Mouse (Mus musculus) midbrain, embryonic 15.5 days (tissue): ENCODE results near the gene Anapc1. TPM values are rescaled to one million over a fixed set of nuclear protein-coding genes. Genes with fewer than 3 reads are reported as not detected.

Source experiments
- ATAC-seq: fragments of 200-750 bp; cut with Nextera tagmentation; replicated peaks from 2 replicates; pipeline ENCODE4 v1.8.0; 2017; ENCODE audit warnings: moderate TSS enrichment
- H3K27ac ChIP-seq: fragments of 300-500 bp; sonication (generic); 2 replicates; pipeline ENCODE4 v1.5.1; 2015; ENCODE audit warnings: mild to moderate bottlenecking, inconsistent platforms
- H3K27me3 ChIP-seq: fragments of 300-500 bp; sonication (generic); replicated peaks from 2 replicates; pipeline ENCODE4 v1.6.1; 2015; ENCODE audit warnings: inconsistent platforms
- H3K36me3 ChIP-seq: fragments of 300-500 bp; sonication (generic); replicated peaks from 2 replicates; pipeline ENCODE4 v1.6.1; 2015; ENCODE audit warnings: inconsistent platforms
- H3K4me1 ChIP-seq: fragments of 300-500 bp; sonication (generic); 2 replicates; pipeline ENCODE4 v1.6.1; 2015; ENCODE audit warnings: inconsistent platforms
- H3K4me2 ChIP-seq: fragments of 300-500 bp; sonication (generic); 2 replicates; pipeline ENCODE4 v1.6.1; 2015; ENCODE audit warnings: inconsistent platforms, mild to moderate bottlenecking, moderate library complexity
- H3K4me3 ChIP-seq: fragments of 300-500 bp; sonication (generic); 2 replicates; pipeline ENCODE4 v1.5.1; 2015; ENCODE audit warnings: mild to moderate bottlenecking, inconsistent platforms
- H3K9ac ChIP-seq: fragments of 300-500 bp; sonication (generic); 2 replicates; pipeline ENCODE4 v1.6.1; 2015; ENCODE audit warnings: mild to moderate bottlenecking, inconsistent platforms
- H3K9me3 ChIP-seq: fragments of 300-500 bp; sonication (generic); 2 replicates; pipeline ENCODE4 v1.6.1; 2016; ENCODE audit warnings: inconsistent platforms
- WGBS: fragments of 180-500 bp; shearing (Covaris S2); methylation state at CpG from one replicate; pipeline ENCODE4 v1.1.7; 2015; ENCODE audit warnings: mixed read lengths; 5-methylcytosine and 5-hydroxymethylcytosine counted together
- polyA plus RNA-seq: library from polyadenylated mRNA; unstranded; fragments of >200 nt; fragmentation: Nextera tagmentation; extraction: Ambion mirVana; gene quantifications from 2 replicates; pipeline ENCODE4 v1.2.1, GENCODE M21; 2015

Anapc1 gene
- polyA plus RNA-seq, 1 experiment from 2014 or later: 52.8 TPM

DNA sequence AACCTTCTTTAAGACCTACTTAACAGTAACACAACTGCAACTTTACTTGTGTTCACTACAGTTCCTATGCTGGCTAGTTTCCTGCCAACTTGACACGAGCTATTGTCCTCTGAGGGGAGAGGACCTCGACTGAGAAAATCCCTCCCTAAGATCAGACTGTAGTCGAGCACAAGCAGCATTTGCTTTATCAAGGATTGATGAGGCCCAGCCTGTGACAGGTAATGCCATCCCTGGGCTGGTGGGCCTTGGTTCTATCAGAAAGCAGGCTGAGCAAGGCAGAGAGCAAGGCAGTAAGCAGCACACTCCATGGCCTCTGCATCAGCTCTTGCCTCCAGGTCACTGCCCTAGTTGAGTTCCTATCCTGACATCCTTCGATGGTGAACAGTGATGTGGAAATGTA, 6.0 kb upstream of the Anapc1 start:
- ATAC-seq: no peak
- whole genome bisulfite sequencing: 63% methylated on average over 4 of the region's 4 CpGs
- Histone ChIP-seq H3K36me3 (no peaks in the 10 kb centered on the region), H3K27me3 (0 out of 2 replicates have a peak, but pooled peaks cover 3% of the 10 kb centered on the region), H3K4me1 (peaks cover 6% of the 10 kb centered on the region; the same call in 1 of the 2 replicates), H3K4me2 (no peak overlapping the region), H3K4me3 (no peak overlapping the region), H3K27ac (no peak overlapping the region), H3K9me3 (no peaks in the 10 kb centered on the region), H3K9ac (no peak overlapping the region)

DNA sequence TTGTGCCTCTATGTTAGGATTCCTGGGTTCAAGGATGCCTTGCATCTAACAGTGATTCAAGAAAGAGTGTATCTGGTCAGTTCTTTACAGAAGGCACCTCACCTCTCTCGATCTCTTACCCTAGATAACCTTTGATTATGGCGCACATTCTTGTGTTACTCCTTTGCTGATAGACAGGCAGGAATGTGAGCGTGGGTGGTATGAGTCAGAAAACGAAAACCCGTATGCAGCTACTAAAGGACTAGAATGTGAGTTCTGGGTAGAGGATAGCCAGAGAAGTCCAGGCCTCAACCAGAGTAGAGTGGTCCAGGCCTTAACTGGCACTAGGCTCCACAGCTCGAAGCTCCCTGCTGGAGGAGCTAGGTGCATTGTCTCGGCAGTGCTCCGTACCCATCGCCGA, 5.6 kb upstream of the Anapc1 start:
- H3K36me3 ChIP-seq: no peaks in the 10 kb centered on the region
- H3K4me1 ChIP-seq: peaks cover 7% of the 10 kb centered on the region
- no peaks in the 10 kb centered on the region for H3K9me3 ChIP-seq
- 89% methylated on average over 10 of the region's 10 CpGs for WGBS
- 0 out of 2 replicates have a peak, but pooled peaks cover 3% of the 10 kb centered on the region for H3K27me3 ChIP-seq
- no peak overlapping the region for H3K27ac ChIP-seq
- H3K4me3 ChIP-seq: no peak overlapping the region
- no peak overlapping the region for H3K9ac ChIP-seq
- no peak for ATAC-seq
- no peak overlapping the region for H3K4me2 ChIP-seq

DNA sequence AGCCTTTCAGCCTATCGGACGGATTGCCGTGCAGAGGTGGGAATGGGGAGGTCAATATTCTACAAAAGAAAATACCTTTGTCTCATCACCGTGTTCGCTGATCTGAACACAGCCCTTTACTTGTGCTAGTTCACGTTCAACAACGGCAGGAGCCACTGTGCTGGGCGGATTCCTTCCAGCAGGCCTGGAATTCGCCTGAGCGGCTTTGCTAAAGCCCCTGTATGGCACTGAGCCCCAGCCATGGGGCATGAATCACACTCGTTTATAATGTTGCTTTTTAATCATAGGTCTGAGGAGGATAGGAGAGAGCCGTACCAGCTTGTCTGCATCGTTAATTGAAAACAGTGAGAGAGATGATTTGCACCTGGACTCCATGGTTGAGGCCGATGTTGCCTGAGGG, 5.1 kb upstream of the Anapc1 start:
- Histone ChIP-seq H3K27me3 (0 out of 2 replicates have a peak, but pooled peaks cover 3% of the 10 kb centered on the region), H3K4me1 (peaks cover 6% of the 10 kb centered on the region), H3K27ac (no peak overlapping the region), H3K9ac (no peak overlapping the region), H3K36me3 (no peaks in the 10 kb centered on the region), H3K4me3 (no peak overlapping the region), H3K9me3 (no peaks in the 10 kb centered on the region), H3K4me2 (no peak overlapping the region)
- 79% methylated on average over 14 of the region's 14 CpGs for WGBS
- ATAC-seq: no peak

DNA sequence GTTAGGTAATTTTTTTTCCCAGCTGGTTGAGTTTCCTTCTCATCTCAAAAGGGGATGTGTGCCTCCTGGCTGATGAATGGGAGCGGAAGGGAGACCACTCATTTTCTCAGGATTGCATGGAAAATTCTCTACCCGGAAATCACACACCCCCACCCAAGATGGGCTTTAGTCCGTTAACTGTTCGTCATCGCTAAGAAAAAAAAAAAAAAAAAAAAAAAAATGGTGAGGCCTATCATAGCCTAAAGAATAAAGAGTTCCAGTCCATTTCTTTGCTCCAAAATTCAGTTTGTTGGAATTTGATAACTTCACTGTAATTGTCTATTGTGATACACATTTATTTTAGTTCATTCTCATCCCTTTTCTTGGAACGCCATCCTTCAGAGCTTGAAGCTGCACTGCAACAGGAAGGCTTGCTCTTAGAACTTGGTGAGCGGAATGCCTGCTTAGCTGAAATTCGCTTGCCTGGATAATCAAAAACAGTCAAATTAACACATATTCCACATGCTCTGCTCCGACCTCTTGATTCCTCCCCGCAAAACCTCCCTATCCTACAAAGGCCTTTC, 448 bp upstream of the Anapc1 start:
- H3K27me3 ChIP-seq: no peaks in the 10 kb centered on the region
- H3K36me3 ChIP-seq: peaks cover 6% of the 10 kb centered on the region; the same call in 1 of the 2 replicates
- H3K4me1 ChIP-seq: peaks cover 20% of the 10 kb centered on the region
- peak overlapping the region; percentile 56 for H3K4me2 ChIP-seq
- WGBS: 45% methylated on average over 10 of the region's 10 CpGs
- peak overlapping the region; percentile 92 for H3K9ac ChIP-seq
- peak overlapping the region; percentile 95 for H3K4me3 ChIP-seq
- H3K9me3 ChIP-seq: no peaks in the 10 kb centered on the region
- ATAC-seq: peak; percentile 92
- peak overlapping the region; percentile 92 for H3K27ac ChIP-seq

DNA sequence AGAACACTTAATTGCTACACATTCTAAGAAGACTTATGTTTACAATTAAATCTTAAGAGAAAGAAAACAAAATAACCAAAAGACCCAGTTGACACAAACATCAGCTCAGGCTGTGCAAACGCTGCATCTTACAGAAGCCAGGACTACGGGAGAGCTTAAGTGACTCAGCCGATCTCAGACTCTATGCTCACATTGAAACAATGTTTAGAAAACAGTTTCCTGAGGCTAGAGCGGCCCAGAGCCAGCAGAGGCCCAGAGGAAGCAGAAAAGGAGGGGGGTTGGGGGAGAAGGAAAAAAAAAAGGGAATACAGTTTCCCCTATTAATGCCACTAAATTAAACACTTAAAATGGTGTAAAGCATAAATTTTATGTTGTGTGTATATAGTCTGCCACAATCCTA, 6.5 kb downstream of the Anapc1 start:
- H3K27me3 ChIP-seq: no peaks in the 10 kb centered on the region
- peaks cover 37% of the 10 kb centered on the region; the same call in 1 of the 2 replicates for H3K36me3 ChIP-seq
- H3K9ac ChIP-seq: no peak overlapping the region
- no peaks in the 10 kb centered on the region for H3K9me3 ChIP-seq
- H3K4me1 ChIP-seq: peaks cover 5% of the 10 kb centered on the region
- H3K27ac ChIP-seq: no peak overlapping the region
- H3K4me2 ChIP-seq: no peak overlapping the region
- WGBS: 88% methylated on average over 4 of the region's 4 CpGs
- H3K4me3 ChIP-seq: no peak overlapping the region
- no peak for ATAC-seq

DNA sequence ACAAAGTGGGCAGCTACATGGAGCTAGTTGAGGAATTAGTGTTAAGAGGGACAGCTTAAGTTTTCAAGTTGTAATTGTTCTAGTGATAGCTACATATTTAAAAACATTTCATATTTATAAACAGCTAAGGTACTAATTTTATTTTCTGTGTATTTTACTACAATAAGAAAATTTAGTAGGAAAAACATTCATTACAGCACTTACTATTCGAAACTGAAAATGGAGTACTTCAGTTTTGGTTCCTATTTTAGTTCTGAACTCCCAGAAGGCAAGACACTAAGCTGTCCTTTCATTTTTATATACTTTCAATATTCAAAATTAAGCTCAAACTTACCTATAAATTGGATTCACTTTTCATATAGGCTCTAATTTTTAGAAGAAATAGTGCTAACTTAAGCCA, 66.6 kb downstream of the Anapc1 start:
- Histone ChIP-seq H3K27me3 (no peaks in the 10 kb centered on the region), H3K36me3 (peaks cover 80% of the 10 kb centered on the region)

DNA sequence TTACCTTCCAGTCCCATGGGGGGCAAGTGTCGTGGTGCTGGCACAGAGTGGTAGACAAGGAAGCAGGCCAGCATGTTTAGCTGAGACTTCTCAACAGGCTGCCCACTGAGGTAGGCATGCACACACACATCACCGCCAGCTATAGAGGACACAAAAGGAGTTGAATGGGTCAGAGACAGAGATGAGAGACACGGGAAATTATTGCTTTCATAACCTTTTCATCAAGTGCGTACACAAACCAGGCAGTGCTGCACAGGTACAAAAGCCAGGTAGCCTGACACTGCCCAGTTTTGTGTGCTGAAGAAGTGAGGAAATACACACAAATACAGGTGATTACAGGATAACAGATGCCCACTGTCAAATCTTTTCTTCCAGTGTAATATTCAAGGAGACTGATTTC, 71.8 kb downstream of the Anapc1 start:
- Histone ChIP-seq H3K36me3 (peaks cover 82% of the 10 kb centered on the region), H3K4me1 (no peaks in the 10 kb centered on the region), H3K4me2 (no peak overlapping the region), H3K27me3 (no peaks in the 10 kb centered on the region), H3K9ac (no peak overlapping the region), H3K27ac (no peak overlapping the region), H3K9me3 (no peaks in the 10 kb centered on the region), H3K4me3 (no peak overlapping the region)
- 89% methylated on average over 4 of the region's 4 CpGs for WGBS
- no peak for ATAC-seq

More for the DNA sequence above, 66.6 kb downstream of the Anapc1 start:
- ATAC-seq: no peak
- Histone ChIP-seq H3K4me3 (no peak overlapping the region), H3K9me3 (no peaks in the 10 kb centered on the region), H3K4me2 (no peak overlapping the region), H3K27ac (no peak overlapping the region), H3K4me1 (no peaks in the 10 kb centered on the region), H3K9ac (no peak overlapping the region)
- 93% methylated on average over 1 of the region's 1 CpGs for WGBS

DNA sequence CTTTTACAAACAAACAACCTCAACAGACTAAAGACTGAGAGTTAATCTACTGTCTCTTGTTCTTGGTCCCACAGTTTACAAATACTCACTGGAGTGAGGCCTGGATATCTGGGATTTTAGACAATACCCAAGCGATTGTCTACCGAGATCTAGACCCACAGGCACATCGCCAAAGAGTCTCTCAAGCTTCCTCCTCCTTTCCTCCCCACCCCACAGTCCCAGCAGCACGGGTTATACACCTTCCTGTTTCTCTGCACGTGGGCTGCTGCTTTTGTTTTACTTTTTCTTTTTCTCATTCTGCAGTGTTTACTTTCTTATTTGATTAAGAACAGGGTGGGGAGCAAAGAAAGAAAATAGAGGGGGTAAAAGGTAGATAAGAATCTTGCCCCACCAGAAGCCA, 73.8 kb downstream of the Anapc1 start:
- peaks cover 71% of the 10 kb centered on the region for H3K36me3 ChIP-seq

DNA sequence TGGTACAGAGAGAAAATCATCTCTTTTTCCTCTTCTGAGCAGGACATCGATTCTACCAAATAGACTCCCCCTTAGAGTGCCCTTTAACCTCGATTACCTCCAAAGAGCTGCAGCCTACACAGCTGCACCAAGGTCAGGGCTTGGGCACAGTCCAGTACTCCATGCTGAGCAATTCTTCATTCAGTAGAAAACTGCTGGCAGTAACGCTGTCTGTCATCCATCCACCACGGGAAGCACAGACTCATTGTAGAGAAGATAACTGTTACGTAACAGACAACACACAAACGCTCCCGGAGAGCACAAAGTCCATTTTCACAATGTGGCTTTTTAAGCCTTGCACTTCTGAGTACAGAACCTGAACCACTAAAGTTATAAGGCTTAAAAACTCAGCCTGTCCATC, 74.9 kb downstream of the Anapc1 start:
- WGBS: 91% methylated on average over 7 of the region's 7 CpGs
- Histone ChIP-seq H3K27ac (no peak overlapping the region), H3K4me2 (no peak overlapping the region), H3K36me3 (peaks cover 61% of the 10 kb centered on the region), H3K9ac (no peak overlapping the region), H3K4me3 (no peak overlapping the region), H3K27me3 (no peaks in the 10 kb centered on the region), H3K9me3 (no peaks in the 10 kb centered on the region), H3K4me1 (no peaks in the 10 kb centered on the region)
- no peak for ATAC-seq

More for the DNA sequence above, 73.8 kb downstream of the Anapc1 start:
- H3K27ac ChIP-seq: no peak overlapping the region
- ATAC-seq: no peak
- H3K4me3 ChIP-seq: no peak overlapping the region
- H3K4me1 ChIP-seq: no peaks in the 10 kb centered on the region
- WGBS: 85% methylated on average over 5 of the region's 5 CpGs
- H3K9ac ChIP-seq: no peak overlapping the region
- H3K27me3 ChIP-seq: no peaks in the 10 kb centered on the region
- no peaks in the 10 kb centered on the region for H3K9me3 ChIP-seq
- no peak overlapping the region for H3K4me2 ChIP-seq

DNA sequence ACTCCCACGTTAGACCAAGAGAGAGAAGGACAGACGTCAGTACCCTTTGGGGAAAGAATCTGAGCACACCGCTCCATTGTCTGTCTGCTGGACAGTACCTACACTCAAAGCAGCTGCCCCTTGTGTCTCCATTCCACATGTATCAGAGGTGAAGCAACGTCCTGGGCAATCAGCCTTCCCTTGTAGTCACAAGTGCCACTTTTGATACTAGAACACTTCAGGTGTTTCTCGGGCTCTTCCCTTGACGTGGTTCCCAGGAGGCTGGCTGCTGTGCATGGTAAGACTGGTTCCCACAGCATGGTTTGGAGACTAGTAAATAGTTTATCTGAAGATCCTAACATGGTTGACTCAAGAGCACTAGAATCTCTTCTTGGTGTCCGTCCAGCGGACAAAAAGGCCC, 76.0 kb downstream of the Anapc1 start:
- H3K27me3 ChIP-seq: no peaks in the 10 kb centered on the region
- H3K4me1 ChIP-seq: no peaks in the 10 kb centered on the region
- ATAC-seq: no peak
- peaks cover 53% of the 10 kb centered on the region for H3K36me3 ChIP-seq
- no peak overlapping the region for H3K4me3 ChIP-seq
- H3K27ac ChIP-seq: no peak overlapping the region
- no peak overlapping the region for H3K4me2 ChIP-seq
- H3K9ac ChIP-seq: no peak overlapping the region
- no peaks in the 10 kb centered on the region for H3K9me3 ChIP-seq
- WGBS: 97% methylated on average over 8 of the region's 8 CpGs

DNA sequence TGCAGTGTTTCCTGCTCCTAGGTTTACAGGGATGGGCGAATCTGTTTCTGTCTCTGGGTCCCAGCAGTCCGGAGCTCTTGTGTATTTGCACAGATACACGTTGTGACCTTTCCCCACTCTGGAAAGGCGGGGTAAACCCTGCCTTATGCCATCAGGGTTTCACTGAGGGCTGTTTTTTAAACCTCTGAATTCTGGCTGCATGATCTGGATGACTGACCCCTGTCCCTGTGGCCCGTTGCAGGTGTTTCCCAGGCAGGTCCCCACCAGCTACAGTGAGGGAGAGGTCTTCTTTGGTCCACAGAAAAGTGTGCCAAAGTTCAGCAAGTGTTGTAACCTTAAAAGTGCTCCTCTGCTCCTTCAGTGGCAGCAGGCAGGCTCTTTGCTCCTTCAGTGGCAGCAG, 77.9 kb downstream of the Anapc1 start:
- no peaks in the 10 kb centered on the region for H3K27me3 ChIP-seq
- no peaks in the 10 kb centered on the region for H3K4me1 ChIP-seq
- no peak overlapping the region for H3K4me3 ChIP-seq
- 85% methylated on average over 5 of the region's 5 CpGs for WGBS
- ATAC-seq: no peak
- no peak overlapping the region for H3K27ac ChIP-seq
- no peak overlapping the region for H3K9ac ChIP-seq
- H3K9me3 ChIP-seq: no peaks in the 10 kb centered on the region
- H3K4me2 ChIP-seq: no peak overlapping the region
- H3K36me3 ChIP-seq: peaks cover 38% of the 10 kb centered on the region

DNA sequence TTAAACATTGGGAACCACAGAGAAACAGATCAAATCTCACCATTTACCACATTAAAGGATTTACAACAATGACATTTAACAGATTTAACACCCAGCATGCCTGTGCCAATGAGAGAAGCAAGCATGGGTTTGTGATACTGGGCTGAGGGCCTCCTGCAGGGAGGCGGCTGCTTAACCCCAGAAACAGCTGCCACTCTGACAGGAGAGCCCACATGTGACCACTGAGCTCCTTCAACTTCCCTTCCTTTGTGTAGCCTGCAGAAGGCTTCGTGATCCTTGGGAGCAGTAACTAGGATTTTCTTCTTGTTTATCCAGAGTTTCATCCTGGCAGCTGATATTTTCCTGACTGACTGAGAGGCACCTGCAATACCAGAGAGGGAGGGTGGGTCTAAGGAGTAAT, 85.7 kb downstream of the Anapc1 start:
- ATAC-seq: no peak
- Histone ChIP-seq H3K9ac (no peak overlapping the region), H3K4me3 (no peak overlapping the region), H3K27me3 (no peaks in the 10 kb centered on the region), H3K4me2 (no peak overlapping the region), H3K4me1 (no peaks in the 10 kb centered on the region), H3K36me3 (no peaks in the 10 kb centered on the region), H3K27ac (no peak overlapping the region), H3K9me3 (no peaks in the 10 kb centered on the region)
- WGBS: 29% methylated on average over 2 of the region's 2 CpGs

DNA sequence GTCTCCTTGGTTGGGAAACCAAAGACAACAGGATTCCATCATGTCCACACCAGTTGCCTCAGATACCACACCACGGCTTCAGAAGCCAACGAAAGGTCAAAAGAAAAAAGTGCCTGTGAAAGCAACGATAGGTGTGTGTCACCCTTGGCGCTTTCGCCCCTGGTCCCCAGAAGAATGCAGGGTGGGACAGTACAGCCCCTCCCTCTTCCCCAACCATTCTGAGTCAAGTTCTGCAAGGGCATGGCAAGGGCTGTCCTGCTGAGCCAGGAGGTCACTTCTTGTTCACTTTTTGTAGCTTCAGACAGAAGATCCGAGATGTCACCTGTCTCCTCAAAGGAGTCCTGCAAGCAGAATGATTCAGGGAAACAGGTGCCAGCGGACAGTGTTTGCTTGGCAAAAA, 94.9 kb downstream of the Anapc1 start:
- H3K27me3 ChIP-seq: no peaks in the 10 kb centered on the region
- H3K27ac ChIP-seq: no peak overlapping the region
- no peaks in the 10 kb centered on the region for H3K9me3 ChIP-seq
- no peak overlapping the region for H3K9ac ChIP-seq
- WGBS: 87% methylated on average over 7 of the region's 7 CpGs
- H3K4me2 ChIP-seq: no peak overlapping the region
- H3K4me3 ChIP-seq: no peak overlapping the region
- no peaks in the 10 kb centered on the region for H3K4me1 ChIP-seq
- no peak for ATAC-seq
- no peaks in the 10 kb centered on the region for H3K36me3 ChIP-seq
